Mouse (Mus musculus) embryonic facial prominence, embryonic 13.5 days (tissue): ENCODE results near the gene Pou3f4. TPM values are rescaled to one million over a fixed set of nuclear protein-coding genes. Genes with fewer than 3 reads are reported as not detected.
"Not testable (repeated sequence)": the region's sequence is repeated elsewhere in the genome, so short reads cannot be mapped to it uniquely, and the experiment has no call there.

Experiments used
- ATAC-seq: fragments of 200-750 bp; cut with Nextera tagmentation; 2 replicates; pipeline ENCODE4 v1.8.0; 2017; ENCODE audit warnings: low read depth; ENCODE audit not compliant: insufficient number of reproducible peaks, insufficient read depth, low FRiP score, low TSS enrichment
- H3K27ac ChIP-seq: fragments of 300-500 bp; sonication (generic); 2 replicates; pipeline ENCODE4 v1.5.1; 2015; ENCODE audit warnings: moderate library complexity, mild to moderate bottlenecking, inconsistent platforms
- H3K27me3 ChIP-seq: fragments of 300-500 bp; sonication (generic); 2 replicates; pipeline ENCODE4 v1.6.1; 2015; ENCODE audit warnings: mild to moderate bottlenecking, inconsistent platforms
- H3K36me3 ChIP-seq: fragments of 300-500 bp; sonication (generic); 2 replicates; pipeline ENCODE4 v1.6.1; 2015; ENCODE audit warnings: mild to moderate bottlenecking, inconsistent platforms
- H3K4me1 ChIP-seq: fragments of 300-500 bp; sonication (generic); 2 replicates; pipeline ENCODE4 v1.6.1; 2015; ENCODE audit warnings: inconsistent platforms
- H3K4me2 ChIP-seq: fragments of 300-500 bp; sonication (generic); 2 replicates; pipeline ENCODE4 v1.6.1; 2015; ENCODE audit warnings: moderate library complexity, mild to moderate bottlenecking, inconsistent platforms
- H3K4me3 ChIP-seq: fragments of 300-500 bp; sonication (generic); 2 replicates; pipeline ENCODE4 v1.5.1; 2015; ENCODE audit warnings: mild to moderate bottlenecking, inconsistent platforms
- H3K9ac ChIP-seq: fragments of 300-500 bp; sonication (generic); 2 replicates; pipeline ENCODE4 v1.6.1; 2015; ENCODE audit warnings: mild to moderate bottlenecking, inconsistent platforms
- H3K9me3 ChIP-seq: fragments of 300-500 bp; sonication (generic); 2 replicates; pipeline ENCODE4 v1.6.1; 2016; ENCODE audit warnings: inconsistent platforms
- WGBS: fragments of 180-500 bp; shearing (Covaris S2); methylation state at CpG from one replicate; pipeline ENCODE4 v1.1.7; 2015; ENCODE audit warnings: mixed read lengths; 5-methylcytosine and 5-hydroxymethylcytosine counted together
- polyA plus RNA-seq: library from polyadenylated mRNA; unstranded; fragments of >200 nt; fragmentation: Nextera tagmentation; extraction: Ambion mirVana; gene quantifications from 2 replicates; pipeline ENCODE4 v1.2.1, GENCODE M21; 2015

Pou3f4 gene
- 6.6 and 8.2 TPM in 2 replicates for polyA plus RNA-seq

DNA sequence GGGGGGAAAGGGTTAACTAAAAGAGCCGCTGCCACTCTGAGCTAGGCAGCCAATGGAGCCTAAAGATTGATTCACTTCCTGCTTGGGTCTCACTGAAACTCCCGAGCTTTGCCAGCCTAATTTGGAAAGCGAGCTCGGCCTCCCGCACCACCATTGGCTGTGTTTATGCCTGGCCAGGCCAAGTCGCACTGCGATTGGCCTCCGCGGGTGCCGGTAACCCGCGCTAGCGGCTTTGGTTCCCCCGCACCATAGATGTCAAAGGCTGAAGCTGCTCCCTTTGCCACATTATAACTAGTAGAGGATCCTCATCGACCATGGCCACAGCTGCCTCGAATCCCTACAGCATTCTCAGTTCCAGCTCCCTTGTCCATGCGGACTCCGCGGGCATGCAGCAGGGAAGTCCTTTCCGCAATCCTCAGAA, at the start of gene Pou3f4:
Gene Pou3f4 (plus strand): TSS at position 130 of the 421 bp plus-strand sequence.
- ATAC-seq = peak; percentile 82
- H3K9me3 ChIP-seq = no peaks in the 10 kb centered on the region
- peak within 1 kb of the TSS; percentile 67 for H3K4me2 ChIP-seq
- H3K9ac ChIP-seq = peak within 1 kb of the TSS; percentile 49
- no peaks in the 10 kb centered on the region for H3K36me3 ChIP-seq
- H3K27ac ChIP-seq = no peak within 1 kb of the TSS
- H3K27me3 ChIP-seq = peaks cover 51% of the 10 kb centered on the region
- H3K4me3 ChIP-seq = peak within 1 kb of the TSS; percentile 48
- no peaks in the 10 kb centered on the region for H3K4me1 ChIP-seq
- 18% methylated on average over 20 of the region's 20 CpGs for WGBS

DNA sequence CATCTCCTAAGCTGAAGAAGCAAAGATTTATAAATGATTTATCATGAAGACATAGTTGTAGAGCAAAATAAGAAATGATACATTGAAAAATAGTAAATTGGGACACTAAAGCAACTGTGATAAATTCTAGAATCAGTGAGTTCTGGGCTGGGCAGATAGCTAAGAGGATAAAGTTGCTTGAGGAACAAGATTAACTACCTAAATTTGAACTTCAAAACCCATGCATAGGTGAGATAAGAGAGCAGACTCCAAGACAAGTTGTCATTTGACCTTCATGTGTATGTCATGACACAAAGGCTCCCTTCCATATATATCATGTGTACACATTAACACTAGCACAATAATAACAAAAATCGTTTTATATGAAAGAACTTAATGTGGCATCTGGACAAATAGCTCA, 48.1 kb upstream of the Pou3f4 start:
- H3K27ac ChIP-seq = no peak overlapping the region
- 60% methylated on average over 1 of the region's 1 CpGs for WGBS
- H3K9me3 ChIP-seq = no peaks in the 10 kb centered on the region
- H3K36me3 ChIP-seq = no peaks in the 10 kb centered on the region
- no peaks in the 10 kb centered on the region for H3K4me1 ChIP-seq
- H3K9ac ChIP-seq = no peak overlapping the region
- no peak for ATAC-seq
- H3K4me2 ChIP-seq = no peak overlapping the region
- H3K27me3 ChIP-seq = no peaks in the 10 kb centered on the region
- H3K4me3 ChIP-seq = no peak overlapping the region

DNA sequence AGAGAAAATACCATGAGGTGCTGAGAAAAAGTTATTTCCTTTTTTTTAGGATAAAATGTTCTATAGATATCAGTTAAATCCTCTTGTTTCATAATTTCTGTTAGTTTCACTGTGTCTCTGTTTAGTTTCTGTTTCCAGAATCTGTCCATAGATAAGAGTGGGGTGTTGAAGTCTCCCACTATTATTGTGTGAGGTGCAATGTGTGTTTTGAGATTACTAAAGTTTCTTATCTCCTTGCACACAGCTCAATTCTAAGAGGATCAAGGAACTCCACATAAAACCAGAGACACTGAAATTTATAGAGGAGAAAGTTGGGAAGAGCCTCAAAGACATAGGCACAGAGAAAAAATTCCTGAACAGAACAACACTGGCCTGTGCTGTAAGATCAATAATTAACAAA, 39.3 kb upstream of the Pou3f4 start:
- H3K9ac ChIP-seq, H3K4me3 ChIP-seq, H3K27ac ChIP-seq, H3K27me3 ChIP-seq, H3K36me3 ChIP-seq, H3K4me1 ChIP-seq, H3K9me3 ChIP-seq, ATAC-seq, H3K4me2 ChIP-seq: not testable (repeated sequence)

DNA sequence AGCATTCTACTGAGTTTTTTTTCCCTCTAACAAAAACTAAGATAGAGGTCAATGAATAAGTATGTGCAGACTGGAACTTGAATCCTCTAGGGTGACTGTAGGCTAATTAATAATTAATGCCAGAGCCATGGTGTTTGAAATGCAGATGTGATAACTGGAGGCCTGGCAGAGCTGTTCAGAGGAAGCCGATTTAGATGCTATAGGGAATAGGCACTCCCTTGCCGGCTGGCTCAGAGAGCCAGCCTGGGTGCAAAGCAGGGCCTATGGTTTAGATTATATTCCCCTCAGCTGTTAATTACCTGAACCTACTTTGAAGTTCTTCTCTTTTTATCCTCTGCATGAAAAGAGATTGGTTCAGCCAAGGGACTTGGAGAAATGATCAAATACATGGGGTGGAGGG, 11.6 kb upstream of the Pou3f4 start:
- Histone ChIP-seq H3K36me3 (no peaks in the 10 kb centered on the region), H3K4me3 (no peak overlapping the region)
- WGBS = 24% methylated on average over 2 of the region's 2 CpGs

DNA sequence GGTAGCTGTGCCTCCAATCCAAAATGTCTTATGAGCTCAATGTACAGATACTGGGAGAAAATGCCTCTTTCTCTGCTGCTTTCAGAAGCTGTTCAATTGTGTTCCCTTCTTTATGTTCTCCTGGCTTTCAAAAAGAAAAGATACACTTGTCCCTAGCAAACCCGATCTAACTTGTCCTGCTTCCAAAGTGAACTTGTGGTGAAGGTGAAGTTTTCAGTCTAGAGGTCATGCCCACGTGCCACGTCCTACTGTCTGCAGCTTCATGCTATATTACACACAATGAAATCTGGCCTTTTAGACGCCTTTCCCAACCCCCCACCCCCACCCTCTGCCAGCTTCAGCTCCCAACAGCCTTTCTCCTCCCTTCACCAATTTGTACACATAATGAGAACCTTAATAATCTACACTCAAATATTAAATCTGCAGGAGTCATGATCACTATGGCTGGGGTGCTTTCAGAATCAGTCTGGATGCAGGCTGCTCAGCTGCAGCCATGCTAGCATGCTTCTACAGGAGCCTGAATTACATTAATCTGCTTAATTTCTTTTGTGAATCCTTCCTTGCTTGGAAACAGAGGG, 4.0 kb upstream of the Pou3f4 start:
- no peak for ATAC-seq
- H3K27ac ChIP-seq = no peak overlapping the region
- H3K4me3 ChIP-seq = no peak overlapping the region
- H3K4me1 ChIP-seq = no peaks in the 10 kb centered on the region
- 38% methylated on average over 4 of the region's 4 CpGs for WGBS
- no peak overlapping the region for H3K4me2 ChIP-seq
- H3K36me3 ChIP-seq = no peaks in the 10 kb centered on the region
- peaks cover 23% of the 10 kb centered on the region for H3K27me3 ChIP-seq
- H3K9ac ChIP-seq = no peak overlapping the region
- no peaks in the 10 kb centered on the region for H3K9me3 ChIP-seq

More for the DNA sequence above, 11.6 kb upstream of the Pou3f4 start:
- Histone ChIP-seq H3K4me1 (no peaks in the 10 kb centered on the region), H3K27me3 (no peaks in the 10 kb centered on the region), H3K9ac (no peak overlapping the region), H3K9me3 (no peaks in the 10 kb centered on the region), H3K4me2 (no peak overlapping the region), H3K27ac (no peak overlapping the region)
- ATAC-seq = no peak

DNA sequence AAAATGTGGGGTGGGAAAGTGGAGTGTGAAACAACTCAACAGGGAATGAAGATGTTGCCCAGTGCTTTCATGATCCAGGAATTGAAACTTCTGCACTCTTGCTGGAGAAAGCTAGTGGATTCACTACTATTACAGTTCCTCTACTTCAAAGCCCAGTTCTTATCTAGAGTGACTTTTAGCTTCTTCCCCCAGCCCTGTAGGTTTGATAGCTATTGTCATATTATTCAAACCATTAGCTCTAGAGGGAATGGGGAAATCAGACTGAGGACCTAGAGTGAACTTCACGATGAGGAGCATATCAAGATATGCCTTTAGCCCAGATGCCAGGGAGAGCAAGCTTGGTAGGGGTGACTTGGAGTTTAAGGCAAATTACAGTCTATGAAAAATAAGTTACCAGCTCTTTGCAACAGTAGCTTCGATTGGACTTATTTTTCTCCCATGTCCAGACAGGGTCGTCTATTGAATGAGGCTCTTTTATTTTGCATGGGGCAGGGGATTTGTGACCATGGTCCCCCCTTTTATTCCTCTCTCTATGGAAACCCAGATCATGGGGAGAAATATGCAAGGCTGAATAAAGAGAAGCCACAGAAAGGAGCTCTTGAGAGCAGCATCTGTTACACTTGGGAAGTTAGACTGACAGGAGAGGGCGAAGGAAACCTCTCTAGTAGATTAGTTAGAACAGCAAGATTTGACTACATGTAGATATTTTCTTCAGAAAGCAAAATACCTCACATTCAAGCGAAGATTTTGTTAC, 3.1 kb upstream of the Pou3f4 start:
- H3K4me2 ChIP-seq = no peak overlapping the region
- H3K9ac ChIP-seq = no peak overlapping the region
- no peak for ATAC-seq
- H3K9me3 ChIP-seq = no peaks in the 10 kb centered on the region
- no peaks in the 10 kb centered on the region for H3K36me3 ChIP-seq
- H3K27ac ChIP-seq = no peak overlapping the region
- peaks cover 31% of the 10 kb centered on the region for H3K27me3 ChIP-seq
- no peaks in the 10 kb centered on the region for H3K4me1 ChIP-seq
- 57% methylated on average over 5 of the region's 5 CpGs for WGBS
- no peak overlapping the region for H3K4me3 ChIP-seq

DNA sequence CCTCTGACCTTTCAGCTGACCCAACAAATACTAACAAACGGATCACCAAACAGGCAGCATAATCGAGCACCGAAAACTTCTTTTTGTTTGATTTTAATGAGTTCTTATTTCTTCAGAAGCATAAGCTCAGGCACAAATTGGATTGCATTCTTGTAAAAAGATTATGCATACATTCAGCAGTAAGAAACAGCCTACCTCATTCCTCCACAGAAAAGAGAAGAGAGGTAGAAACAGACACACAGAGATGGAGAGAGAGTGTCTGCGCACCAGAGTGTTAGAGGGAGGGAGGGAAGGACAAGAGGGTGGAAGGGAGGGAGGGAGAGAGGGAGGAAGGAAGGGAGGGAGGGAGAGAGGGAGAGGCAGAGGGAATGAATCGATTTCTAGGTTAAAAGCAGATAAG, 2.0 kb upstream of the Pou3f4 start:
- Histone ChIP-seq H3K9me3 (no peaks in the 10 kb centered on the region), H3K4me3 (no peak overlapping the region), H3K4me2 (no peak overlapping the region), H3K9ac (no peak overlapping the region), H3K4me1 (no peaks in the 10 kb centered on the region), H3K27ac (no peak overlapping the region), H3K36me3 (no peaks in the 10 kb centered on the region), H3K27me3 (peaks cover 41% of the 10 kb centered on the region)
- no peak for ATAC-seq
- WGBS = 24% methylated on average over 5 of the region's 5 CpGs

DNA sequence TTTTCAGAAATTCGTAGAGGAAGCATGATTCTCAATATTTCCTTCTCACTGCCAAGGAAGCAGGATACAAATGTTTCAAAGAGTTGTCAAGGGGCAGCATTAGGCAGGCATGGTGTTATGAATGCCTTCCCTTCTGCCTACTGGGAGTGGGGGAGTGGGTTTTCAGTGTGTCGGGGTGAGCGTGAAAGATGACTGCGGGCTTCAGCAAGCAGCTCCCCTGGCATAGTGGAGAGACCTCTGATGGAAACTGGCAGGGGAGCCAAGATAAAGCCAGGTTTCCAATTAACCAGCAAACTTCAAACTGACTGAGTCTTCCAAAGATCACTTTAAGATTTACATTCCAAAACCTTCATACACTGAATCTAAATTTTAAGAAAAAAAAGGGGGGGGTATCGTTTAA, 679 bp upstream of the Pou3f4 start:
- Histone ChIP-seq H3K9me3 (no peaks in the 10 kb centered on the region), H3K9ac (no peak overlapping the region), H3K36me3 (no peaks in the 10 kb centered on the region), H3K4me3 (no peak overlapping the region), H3K27ac (no peak overlapping the region), H3K4me1 (no peaks in the 10 kb centered on the region), H3K27me3 (peaks cover 49% of the 10 kb centered on the region), H3K4me2 (peak overlapping the region; percentile 67)
- WGBS = 34% methylated on average over 5 of the region's 5 CpGs
- ATAC-seq = no peak

DNA sequence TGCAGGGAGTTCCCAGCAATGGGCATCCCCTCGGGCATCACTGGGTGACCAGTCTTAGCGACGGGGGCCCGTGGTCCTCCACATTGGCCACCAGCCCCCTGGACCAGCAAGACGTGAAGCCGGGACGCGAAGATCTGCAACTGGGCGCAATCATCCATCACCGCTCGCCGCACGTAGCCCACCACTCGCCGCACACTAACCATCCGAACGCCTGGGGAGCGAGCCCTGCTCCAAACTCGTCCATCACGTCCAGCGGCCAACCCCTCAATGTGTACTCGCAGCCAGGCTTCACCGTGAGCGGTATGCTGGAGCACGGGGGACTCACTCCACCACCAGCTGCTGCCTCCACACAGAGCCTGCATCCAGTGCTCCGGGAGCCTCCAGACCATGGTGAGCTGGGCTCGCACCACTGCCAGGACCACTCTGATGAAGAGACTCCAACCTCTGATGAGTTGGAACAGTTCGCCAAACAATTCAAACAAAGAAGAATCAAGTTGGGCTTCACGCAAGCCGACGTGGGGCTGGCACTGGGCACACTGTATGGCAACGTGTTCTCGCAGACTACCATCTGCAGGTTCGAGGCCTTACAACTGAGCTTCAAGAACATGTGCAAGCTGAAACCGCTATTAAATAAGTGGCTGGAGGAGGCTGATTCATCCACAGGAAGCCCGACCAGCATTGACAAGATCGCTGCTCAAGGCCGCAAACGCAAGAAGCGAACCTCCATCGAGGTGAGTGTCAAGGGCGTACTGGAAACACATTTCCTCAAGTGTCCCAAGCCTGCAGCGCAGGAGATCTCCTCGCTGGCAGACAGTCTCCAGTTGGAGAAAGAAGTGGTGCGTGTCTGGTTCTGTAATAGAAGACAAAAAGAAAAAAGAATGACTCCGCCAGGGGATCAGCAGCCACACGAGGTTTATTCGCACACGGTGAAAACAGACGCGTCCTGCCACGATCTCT, 790 bp downstream of the Pou3f4 start:
- 18% methylated on average over 52 of the region's 52 CpGs for WGBS

DNA sequence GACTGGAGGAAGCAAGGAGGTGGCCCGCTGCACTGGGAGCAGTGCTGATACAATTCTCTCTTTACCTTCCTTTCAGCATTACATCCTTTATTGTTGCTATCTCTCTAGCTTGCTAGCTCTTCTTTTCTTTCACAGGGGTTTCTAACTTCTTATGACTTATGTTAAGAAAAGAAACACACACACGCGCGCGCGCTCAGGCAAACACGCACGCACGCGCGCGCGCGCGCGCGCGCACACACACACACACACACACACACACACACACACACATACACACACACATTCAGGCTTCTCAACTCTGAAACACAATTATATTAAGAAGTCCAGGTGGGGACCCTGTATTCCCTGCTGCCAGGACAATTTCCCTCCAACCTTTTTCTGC, 1.5 kb downstream of the Pou3f4 start:
- Histone ChIP-seq H3K27me3 (peaks cover 51% of the 10 kb centered on the region), H3K9ac (peak overlapping the region; percentile 44; the same call in 1 of the 2 replicates), H3K4me1 (no peaks in the 10 kb centered on the region), H3K27ac (no peak overlapping the region), H3K4me3 (peak overlapping the region; percentile 48), H3K9me3 (no peaks in the 10 kb centered on the region), H3K4me2 (peak overlapping the region; percentile 67), H3K36me3 (no peaks in the 10 kb centered on the region)
- WGBS = 40% methylated on average over 18 of the region's 18 CpGs
- no peak for ATAC-seq

More for the DNA sequence above, 790 bp downstream of the Pou3f4 start:
- no peaks in the 10 kb centered on the region for H3K36me3 ChIP-seq
- peak overlapping the region; percentile 48 for H3K4me3 ChIP-seq
- peaks cover 51% of the 10 kb centered on the region for H3K27me3 ChIP-seq
- H3K4me1 ChIP-seq = no peaks in the 10 kb centered on the region
- peak overlapping the region; percentile 67 for H3K4me2 ChIP-seq
- peak; percentile 15; the same call in 1 of the 2 replicates for ATAC-seq
- H3K27ac ChIP-seq = no peak overlapping the region
- H3K9ac ChIP-seq = peak overlapping the region; percentile 49
- no peaks in the 10 kb centered on the region for H3K9me3 ChIP-seq

DNA sequence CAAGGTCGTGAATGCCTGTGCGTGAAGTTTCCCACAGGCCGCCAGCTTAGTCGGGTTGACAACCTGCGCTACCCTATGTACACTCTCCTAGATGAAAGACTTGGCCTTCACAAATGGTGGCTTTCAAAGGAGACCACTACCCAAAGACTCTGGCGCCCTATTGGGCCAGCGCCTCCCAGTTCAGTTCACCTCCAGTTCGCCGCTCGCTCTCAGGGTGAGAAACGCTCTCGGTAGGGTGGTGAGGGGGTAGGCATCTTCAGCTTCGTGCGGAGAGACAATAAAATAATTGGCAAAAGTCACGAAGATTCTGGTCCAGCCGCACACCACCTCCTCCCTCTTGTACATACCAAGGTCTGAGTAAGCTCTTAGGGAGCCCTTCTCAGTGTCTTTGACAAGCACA, 2.5 kb downstream of the Pou3f4 start:
- Histone ChIP-seq H3K27ac (no peak overlapping the region), H3K4me1 (no peaks in the 10 kb centered on the region), H3K4me3 (peak overlapping the region; percentile 48), H3K4me2 (peak overlapping the region; percentile 49), H3K9me3 (no peaks in the 10 kb centered on the region), H3K36me3 (no peaks in the 10 kb centered on the region), H3K9ac (no peak overlapping the region), H3K27me3 (peaks cover 51% of the 10 kb centered on the region)
- WGBS = 22% methylated on average over 16 of the region's 16 CpGs
- ATAC-seq = no peak
